Mouse (Mus musculus) cortical plate, adult 2 months (tissue): ENCODE measurements at regions not wholly inside any gene's neighbourhood (a gene's known extent, or its start where the extent isn't known, plus 50 kb on each side); places are given as distances from the start of the nearest gene placed in this dataset.

ENCODE experiments used
- CTCF ChIP-seq: fragments of 200-500 bp; IDR thresholded peaks from 2 replicates; pipeline ENCODE4 v1.5.1; 2011; ENCODE audit warnings: mild to moderate bottlenecking, control low read depth, low read length; ENCODE audit not compliant: insufficient read depth; ENCODE audit errors: extremely low read depth
- POLR2A ChIP-seq: fragments of 200-500 bp; IDR thresholded peaks from 2 replicates; pipeline ENCODE4 v1.6.1; 2011; ENCODE audit warnings: mild to moderate bottlenecking, low read length, control low read depth; ENCODE audit not compliant: insufficient read depth; ENCODE audit errors: extremely low read depth

GRCm38 (mm10) chr15:38603918-38604317, 1178.6 kb downstream of the 4930447A16Rik start:
- TF ChIP-seq CTCF = no peak
- no peak for TF ChIP-seq POLR2A
